Mouse (Mus musculus) small intestine, adult 10 weeks (tissue): Measurements from ENCODE around the gene Btbd35f24. TPM values are rescaled to one million over a fixed set of nuclear protein-coding genes. Genes with fewer than 3 reads are reported as not detected.

Experiments used
- polyA plus RNA-seq: library from polyadenylated mRNA; stranded (reverse); fragments of 350-450 nt; fragmentation: Illumina TruSeq; extraction: RNeasy Lipid Tissue Mini Kit (QIAGEN cat#74804); gene quantifications from one replicate; pipeline ENCODE4 v1.2.3, GENCODE M21; 2014; ENCODE audit warnings: low replicate concordance

Gene Btbd35f24
- not detected for polyA plus RNA-seq

GRCm38 (mm10) chrX:3195727-3196126 lies at the start of gene Btbd35f24:
Gene Btbd35f24 (minus strand): TSS chrX:3195827.

Other genes starting within 250 kb of the Btbd35f24 start
- not detected for gene Btbd35f23, start 119.0 kb downstream of the Btbd35f24 start, polyA plus RNA-seq
- gene Btbd35f11, start 247.9 kb upstream of the Btbd35f24 start, polyA plus RNA-seq, result not detected